Mouse (Mus musculus) layer of hippocampus, adult 11-12 months (tissue): ENCODE data around the gene Serinc5.

Experiments used
- DNase-seq: peaks from one replicate; pipeline ENCODE4 v3.0.0; 2022; ENCODE audit warnings: low spot score

Gene Serinc5

DNA sequence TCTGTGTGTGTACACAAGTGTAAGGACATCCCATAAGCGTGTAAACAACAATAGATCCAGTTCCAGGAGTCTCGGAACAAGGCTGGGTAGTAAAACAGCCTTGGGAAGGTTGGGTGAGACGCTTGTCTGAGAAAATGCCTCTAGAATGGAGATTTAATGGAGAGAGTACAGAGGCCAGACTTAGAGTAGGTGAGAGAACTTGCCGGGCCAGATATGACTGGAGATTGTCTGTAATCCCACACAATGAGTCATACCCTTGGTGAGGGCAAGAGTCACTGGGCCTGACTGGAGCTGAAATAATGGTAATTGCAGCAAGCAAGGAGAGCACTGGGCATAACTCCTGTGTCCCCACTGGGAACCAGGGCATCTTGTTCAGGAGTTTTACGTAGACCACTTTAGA is 2.2 kb downstream of the Serinc5 start:
- peak; percentile 4 for DNase-seq

DNA sequence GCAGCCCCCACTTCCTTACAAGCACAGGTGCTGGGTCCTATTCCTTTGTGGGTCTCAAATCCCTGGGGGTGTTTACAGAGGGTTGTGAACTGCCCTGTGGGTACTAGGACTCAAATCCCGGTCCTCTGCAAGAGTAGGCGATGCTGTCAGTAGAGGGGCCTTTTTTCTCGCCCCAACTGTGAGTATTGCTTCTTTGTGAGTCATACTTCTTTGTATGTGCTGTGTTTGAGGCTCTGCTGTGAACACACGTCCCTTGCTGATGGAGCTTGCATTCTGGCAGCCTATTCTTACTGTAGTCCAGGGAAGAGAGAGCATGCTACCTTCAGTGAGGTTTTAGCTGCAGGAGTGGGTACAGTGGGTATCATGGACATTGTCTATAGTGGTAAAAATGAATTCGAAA is 4.3 kb downstream of the Serinc5 start:
- DNase-seq, result peak; percentile 4

DNA sequence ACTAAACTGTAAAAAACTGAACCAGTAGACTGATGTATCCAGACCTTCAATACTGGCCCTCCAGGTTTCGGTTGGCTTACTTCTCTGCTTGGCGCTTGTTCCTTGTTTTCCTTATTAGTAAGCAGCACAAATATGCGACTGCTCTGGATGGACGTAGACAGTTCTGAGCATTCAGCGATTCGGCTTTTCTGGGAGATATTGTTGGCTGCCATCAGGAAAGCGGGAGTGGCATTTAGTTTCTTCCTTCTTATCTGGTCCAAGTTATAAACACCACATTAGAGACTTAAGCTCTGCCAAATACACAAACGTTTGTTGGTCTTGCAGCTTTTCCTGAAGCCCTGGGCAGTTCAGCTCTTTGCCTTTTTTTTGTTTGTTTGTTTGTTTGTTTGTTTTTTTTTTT is 5.6 kb downstream of the Serinc5 start:
- peak; percentile 2 for DNase-seq

DNA sequence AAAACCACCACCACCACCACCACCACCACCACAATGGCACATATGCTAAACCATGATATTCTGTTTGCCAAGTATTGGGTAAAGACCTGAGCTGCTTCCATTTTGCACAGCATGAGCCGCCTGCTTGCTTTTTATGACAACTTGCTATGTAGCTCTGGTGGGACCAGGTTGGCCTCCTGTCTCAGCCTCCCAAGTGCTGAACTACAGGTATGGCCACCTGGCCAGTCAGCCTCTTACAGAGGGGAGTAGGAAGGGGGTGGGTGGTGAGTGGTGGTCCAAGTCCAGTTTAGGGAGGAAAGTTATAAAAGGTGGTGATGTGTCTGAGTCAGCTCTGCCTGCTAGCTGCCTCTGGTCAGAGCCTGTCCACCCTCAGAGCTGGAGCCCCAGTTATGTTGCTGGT is 15.3 kb downstream of the Serinc5 start:
- no peak for DNase-seq

DNA sequence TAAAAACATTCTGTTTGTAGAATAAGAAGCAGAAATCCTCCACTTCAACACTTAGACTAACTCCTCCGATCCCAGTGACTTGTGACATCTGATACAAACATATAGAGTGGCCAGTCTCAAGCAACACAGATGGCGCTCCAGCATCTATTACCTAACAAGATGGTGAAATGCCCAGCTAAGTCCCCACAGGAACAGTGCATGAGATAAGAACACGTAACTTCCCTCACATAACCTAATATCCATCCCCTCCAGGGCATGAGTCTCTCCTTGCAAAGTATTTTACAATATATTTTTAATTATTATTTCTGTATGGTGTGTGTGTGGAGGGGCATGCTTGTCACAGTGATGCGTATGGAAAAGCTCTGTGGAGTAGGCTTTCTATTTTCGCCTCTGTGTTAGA is 15.8 kb downstream of the Serinc5 start:
- DNase-seq, result no peak

DNA sequence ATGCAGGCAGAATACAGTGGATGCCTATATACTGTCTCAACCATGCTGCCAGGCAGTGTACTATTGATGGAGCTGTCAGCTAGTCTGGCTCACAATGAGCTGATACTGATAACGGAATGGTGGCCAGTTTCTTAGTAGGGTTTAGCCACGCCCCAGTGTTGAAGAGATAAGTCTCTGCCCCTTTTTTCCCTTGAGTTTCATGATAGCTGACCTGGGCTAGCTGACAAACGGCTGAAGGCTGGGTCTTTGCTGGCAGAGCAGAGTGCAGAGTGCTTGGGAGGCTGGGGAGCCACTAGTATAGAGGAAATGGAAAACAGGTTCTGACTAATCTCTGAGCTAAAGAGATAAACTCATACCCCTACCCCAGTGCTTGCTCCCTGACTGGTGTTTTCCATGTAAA is 18.6 kb downstream of the Serinc5 start:
- DNase-seq, result no peak

DNA sequence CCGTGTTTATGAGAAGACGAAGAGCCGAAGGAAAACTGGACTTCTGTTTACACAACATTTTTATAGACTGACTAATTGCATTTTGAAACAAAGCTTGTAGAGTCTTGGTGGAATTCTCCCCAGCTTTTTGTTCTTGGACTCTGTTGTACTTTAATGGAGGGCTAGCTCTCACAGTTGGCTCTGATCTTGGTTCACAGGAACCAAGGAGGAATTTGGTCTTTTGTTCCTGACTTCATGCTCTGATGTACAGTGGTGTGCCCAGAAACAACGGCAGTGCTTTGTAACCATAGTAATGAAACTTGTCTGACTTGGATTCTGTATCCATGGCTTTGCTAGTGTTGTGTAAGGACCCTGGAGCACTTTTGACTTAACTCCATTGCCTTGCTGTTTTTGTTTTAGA is 20.6 kb downstream of the Serinc5 start:
- no peak for DNase-seq

DNA sequence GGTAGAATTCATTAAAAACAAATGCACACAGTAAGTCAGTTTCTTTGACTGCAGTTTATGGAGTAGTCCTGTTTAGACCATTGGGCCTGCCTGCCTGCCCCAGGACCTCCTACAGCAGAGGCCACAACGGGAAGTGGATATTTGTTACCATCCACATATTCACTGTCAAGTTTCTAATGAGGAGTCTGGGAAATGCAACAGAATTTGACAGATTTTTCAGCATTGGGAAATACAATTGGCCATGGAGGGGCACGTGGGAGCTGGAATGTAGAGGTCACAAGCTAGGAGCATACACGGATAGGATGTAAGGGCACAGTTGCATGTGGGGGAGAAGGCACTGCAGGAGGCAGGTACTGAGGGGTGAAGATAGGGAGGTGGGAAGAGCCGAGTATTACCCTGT is 21.7 kb downstream of the Serinc5 start:
- no peak for DNase-seq

DNA sequence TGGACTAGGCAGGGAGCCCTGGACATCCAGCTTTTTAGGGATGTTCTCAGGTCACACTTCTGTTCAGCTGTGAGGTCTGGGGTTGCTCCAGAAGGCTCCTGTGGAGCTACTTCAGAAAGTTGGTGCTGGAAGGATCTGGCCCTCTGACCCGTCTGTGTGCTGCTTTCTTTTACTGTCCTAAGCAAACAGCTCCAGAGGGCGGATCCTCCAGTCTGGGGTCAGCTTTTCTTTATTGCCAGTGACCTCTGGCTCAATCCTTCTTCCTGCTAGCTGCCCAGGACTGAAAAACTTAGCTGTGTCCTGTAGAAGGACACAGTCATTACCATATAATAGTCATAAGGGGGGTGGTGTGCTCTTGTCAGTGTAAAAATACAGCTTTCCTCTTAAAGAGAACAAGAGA is 24.1 kb downstream of the Serinc5 start:
- no peak for DNase-seq

DNA sequence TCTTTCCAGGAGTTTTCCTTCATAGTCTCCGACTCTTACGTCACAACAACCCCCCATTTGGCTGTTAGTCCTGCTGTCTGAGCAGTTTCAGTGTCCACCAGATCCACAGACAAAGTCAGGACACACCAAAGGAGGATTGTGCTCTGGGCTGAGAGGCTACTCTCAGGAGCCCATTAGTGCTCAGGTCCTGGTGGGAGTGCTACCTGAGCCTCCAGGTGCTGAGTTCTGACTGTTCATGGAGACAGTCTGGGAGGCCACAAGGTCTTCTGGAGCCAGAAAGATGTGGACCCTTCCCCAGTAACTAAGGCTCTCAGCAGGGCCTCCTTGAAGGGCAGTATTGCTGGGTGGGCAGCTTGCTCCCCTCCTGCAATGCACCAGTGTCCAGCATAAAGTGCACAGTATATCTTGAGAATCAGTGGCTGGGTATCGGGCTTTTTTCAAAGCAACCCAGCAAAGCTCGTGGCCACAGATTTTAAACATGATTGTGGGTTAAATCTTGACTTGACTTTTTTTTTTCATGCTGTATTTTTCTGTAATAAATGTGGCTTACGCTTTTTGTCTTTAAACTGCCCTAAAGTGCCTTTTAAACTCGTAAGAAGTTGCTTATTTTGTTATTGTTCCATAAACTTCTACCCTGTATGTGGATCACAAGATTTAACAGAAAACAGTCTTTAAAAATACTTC is 25.5 kb downstream of the Serinc5 start:
- DNase-seq, result no peak

DNA sequence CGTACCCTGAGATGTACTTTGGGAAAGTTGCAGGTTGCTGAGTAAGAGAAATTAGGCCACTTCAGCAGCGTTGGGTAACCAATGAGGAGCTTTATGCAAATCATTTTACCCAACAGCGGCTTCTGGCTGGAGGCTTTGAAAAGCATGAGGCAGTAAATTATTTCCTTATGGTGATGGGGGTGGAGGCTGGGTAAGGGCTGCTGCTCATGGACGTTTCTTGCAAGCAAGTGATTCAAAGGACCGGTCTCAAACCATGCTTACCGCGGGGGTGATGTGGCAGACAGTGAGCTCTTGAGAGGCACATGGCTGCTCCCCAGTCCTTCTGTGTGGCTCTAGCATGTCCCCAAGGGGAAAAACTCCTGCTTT is 26.0 kb downstream of the Serinc5 start:
- DNase-seq, result peak; percentile 45

DNA sequence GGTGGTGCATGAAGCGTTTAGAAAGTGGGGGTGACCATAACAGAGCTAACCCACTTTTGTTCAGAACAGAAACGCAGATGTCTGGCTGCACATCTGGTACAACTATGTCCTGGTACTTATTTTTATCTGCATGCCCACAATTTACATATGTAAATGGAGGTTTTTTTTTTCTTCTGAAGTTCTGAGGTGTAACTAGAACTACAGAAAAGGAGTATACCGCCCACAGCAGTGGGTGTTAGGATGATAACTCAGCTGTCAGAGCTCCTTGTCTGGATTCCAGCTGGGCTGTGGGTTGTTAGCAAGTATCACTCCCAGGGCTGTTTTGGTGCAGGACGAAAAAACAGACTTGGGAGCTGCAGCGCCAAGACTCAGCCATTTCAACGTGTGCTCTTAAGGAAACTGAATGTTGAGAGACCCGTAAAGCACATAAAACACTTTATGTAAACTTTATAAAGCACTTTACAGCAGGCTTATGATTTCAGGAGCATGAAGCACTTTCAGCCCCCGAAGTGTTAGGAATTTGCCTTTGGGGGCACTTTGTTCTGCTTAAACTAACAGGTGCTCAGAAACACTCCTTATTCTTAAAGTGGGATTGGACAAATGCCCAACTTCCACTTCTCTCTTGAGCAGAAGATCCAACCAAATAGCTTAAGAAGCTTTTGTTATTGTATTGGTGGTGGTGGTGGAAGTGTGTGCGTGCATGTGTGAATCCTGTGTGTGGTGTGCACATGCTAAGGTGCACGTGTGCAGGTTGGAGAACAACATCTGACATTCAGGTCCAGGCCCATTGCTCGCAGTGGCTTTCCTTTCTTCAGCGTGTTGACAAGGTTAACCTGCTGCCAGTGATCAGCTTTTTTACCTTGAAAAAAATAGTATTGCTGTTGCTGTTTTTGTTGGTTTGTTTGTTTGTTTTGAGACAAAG is 28.5 kb downstream of the Serinc5 start:
- peak; percentile 55 for DNase-seq

DNA sequence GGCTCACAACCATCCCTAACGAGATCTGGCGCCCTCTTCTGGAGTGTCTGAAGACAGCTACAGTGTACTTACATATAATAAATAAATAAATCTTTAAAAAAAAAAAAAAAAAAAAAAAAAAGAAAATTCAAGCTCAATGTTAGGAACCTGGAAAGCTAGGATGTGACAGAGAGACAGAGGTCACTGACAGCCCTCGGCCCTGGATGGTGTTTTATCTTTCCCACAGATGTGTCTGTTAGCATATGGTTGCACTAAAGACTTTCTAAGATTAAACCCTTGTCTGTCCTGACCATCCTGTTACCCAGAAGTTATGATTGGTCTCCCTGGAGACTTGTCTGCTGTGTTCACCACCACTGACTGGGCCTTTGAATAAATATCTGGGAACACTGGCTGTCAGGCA is 33.3 kb downstream of the Serinc5 start:
- DNase-seq, result no peak

DNA sequence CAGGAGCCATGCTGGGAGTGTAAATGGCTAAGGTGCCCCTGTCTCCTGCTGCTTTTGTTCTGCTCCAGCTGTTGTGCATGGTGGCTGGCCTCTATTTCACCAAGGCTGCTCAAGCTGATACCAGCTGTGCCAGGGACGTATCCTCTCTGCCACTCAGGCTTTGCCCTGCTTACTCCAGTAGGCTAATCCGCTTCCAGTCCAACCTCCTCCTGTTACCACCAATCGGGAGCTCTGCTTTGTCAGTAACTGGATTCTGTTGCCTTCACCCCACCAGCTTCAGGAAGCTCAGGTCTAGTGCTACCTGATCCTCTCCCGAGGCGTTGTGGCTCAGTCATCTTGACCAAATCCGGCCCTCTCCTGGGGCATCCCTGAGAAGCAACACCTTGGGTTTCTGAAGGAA is 33.9 kb downstream of the Serinc5 start:
- DNase-seq, result no peak

DNA sequence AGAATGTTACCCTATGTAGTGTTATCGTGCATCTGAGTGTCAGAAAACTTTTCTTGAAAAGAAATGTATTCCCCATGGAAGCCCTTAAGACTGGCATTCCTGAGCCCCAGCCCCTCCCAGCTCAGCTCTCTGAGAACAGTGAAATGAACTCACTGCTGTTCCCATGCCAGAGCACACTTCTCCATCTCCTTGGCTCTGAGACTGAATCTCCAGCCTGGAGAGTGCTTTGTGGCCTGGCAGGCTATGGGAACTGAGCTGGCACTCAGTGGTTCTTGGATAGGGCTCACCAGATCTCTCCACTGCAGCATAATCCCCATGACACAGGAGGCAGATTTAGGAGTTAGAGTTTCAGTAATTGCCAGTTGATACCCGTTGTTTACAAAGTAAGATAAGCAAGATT is 36.8 kb downstream of the Serinc5 start:
- DNase-seq, result no peak

DNA sequence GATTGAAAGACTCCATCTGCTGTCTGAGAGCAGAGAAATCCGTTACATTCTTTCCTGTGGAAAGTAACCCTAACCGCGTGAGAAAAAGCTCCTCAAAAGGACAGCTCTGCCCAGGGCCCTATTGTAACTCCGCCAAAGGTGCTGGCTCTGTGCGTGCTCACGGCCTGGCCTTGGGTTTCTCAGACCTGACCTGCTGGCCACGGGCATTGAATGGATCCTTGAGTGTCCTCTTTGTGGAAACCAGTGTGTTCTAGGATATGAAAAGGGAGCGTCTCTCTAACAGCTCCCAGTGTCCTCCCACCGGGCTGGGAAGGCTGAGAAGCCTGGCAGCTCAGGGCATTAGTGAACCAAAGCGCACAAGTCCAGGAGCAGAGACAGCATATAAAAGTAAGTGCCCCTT is 38.2 kb downstream of the Serinc5 start:
- DNase-seq, result no peak

DNA sequence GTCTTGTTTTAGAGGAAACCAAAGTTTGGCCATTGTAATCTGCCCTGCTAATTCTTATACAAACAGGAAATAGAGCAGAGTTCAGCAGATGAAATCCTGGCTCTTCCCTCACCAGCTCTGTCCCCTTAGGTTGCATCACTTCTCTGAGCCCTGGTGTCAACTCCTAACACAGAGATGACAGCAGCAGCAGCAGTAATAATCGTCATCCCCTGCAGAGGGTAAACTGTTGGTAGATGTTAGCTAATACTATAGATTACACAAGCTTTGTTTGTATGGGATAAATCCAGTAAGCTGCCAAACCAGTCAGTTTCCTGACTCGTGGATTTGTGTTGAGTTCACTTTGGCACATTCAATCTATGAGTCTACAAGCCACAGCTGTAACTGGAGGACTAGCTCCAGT is 40.1 kb downstream of the Serinc5 start:
- no peak for DNase-seq

DNA sequence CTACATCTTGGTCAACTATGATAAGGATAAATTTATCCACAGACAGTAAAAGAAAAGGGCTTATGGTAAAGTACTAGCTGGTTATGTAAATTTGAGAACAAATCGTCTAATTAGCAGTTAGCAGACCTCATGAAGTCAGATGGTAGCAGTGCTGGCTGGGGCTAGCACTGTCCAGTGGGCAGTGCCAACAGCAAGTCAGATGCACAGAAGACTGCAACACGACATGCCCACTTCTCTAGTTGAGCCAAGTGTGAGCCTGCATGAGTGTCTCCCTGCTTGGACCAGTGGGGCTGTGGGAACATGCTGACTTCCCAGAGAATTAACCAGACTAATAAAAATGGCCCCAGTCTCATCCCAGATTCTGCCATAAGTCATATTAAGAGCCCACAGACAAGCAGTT is 41.6 kb downstream of the Serinc5 start:
- no peak for DNase-seq

DNA sequence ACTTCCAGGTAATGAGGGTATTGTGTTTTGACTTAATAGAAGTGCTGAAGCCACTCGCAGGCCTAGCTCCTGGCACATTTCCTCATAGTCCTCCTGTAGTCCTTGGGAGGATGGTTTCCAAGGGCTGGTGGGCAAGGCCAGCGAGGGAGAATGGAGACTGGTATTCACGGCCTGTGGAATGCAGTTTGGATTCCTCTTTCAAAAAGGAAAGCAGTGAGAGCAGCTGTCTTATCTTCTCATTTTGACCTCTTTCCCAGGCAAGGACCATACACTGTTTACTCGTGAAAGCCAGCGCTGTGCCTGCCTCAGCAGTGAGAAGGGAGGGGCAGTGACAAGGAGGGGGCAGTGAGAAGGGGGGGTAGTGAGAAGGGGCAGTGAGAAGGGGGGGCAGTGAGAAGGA is 42.4 kb downstream of the Serinc5 start:
- no peak for DNase-seq

DNA sequence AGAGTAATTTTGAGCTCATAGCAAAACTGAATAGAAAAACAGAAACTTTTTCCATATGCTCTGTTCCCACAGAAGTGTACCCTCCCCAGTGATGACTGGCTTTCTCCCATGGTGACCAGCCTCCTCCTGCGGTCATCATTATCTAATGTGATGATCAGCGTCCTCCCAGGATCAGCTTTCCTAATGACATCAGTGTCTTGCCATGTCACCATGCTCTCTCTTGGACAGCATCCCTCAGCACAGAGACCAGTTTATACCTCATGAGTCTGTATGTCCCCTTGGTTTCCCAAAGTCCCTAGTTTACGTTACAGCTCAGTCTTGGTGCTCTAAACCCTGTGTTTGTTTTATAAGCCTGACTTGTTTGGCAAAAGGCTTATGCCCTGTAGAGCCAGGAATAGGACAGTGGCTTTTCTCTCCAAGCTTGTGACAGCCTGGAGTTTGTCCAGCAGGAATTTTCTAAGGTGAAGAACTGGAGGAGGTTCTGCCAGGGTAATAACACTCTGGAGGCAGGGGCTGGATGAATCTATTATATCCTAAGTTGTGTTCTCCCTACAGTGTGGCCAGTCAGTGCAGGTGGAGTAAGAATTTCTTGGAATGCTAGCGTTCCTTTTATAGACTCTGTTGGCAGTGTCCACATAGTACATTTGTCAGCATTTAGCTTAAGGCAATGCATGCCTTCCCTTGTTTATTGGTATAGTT is 46.1 kb downstream of the Serinc5 start:
- DNase-seq, result no peak

DNA sequence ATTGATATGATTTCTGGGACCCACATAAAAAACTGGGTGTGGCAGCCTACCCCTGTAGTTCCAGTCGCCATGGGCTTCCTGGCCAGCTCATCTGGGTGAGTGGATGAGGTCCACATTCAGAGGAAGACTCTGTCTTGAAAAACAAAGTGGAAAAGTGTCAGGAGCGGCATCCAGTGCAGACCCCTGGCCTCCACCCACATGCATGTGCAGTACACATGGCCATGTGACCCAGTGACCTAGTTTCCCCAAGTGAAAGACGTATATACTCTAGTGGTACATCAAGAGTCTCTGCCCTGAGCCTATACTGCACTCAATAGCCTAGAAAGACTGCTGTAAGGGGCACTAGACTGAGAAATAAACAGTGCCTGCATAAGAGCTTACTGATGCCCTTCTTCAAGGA is 48.7 kb downstream of the Serinc5 start:
- no peak for DNase-seq

DNA sequence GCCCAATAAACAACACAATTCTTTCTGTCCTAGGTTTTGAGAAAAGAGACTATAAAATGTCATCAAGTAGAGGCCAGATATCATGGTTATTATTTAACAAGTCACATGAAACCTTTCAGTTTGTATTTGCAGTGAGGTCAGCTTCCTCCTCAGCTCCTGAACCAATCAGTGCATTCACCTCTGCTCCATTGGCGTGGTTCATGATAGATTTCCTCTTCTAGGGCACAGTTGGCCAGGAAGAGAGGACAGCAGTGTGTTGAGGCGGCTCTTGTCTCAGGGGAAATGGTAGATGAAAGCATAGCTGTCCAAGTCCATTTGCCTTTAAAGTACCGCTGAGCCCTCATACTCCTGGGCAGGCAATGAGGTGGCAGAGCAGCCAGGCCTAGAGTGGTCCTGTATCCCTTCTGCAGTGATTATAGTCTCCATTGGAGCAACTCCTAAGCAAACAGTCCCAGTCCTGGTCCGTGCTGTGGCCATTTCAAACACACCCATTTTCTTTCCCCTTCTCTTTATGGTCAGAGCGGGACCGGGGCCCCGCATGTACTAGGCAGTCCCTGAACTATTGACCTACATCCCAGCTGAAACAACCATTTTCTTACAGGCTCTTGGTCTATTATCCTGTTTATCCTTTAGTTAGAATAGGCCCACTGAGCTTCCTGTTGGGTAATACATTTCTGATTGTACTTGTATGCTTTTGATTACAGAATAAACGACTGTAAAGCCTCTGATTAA is 51.8 kb downstream of the Serinc5 start:
- DNase-seq, result no peak
